Mouse (Mus musculus) urinary bladder, postnatal 4 days (tissue): ENCODE results near the gene Tmem217.
A peak's percentile ranks its signal among the peaks of the same experiment; 100 is the strongest.
"Not testable (repeated sequence)": the region's sequence is repeated elsewhere in the genome, so short reads cannot be mapped to it uniquely, and the experiment has no call there.

Experiments used
- DNase-seq, 2 experiments: peaks; one replicate each; pipeline ENCODE4 v3.0.0; 2021 to 2022; ENCODE audit warnings: low spot score in 2 of 2

The Tmem217 gene

GRCm38 (mm10) chr17:29502669-29503665, 49.2 kb downstream of the Tmem217 start:
- DNase-seq: no peak

- DNase-seq: no peak
Measured at GRCm38 (mm10) chr17:29502005-29502668, 50.0 kb downstream of the Tmem217 start.

GRCm38 (mm10) chr17:29500802-29501469, 51.2 kb downstream of the Tmem217 start:
- no peak for DNase-seq

GRCm38 (mm10) chr17:29500243-29500740, 51.9 kb downstream of the Tmem217 start:
- no peak for DNase-seq

GRCm38 (mm10) chr17:29499511-29499910, 52.7 kb downstream of the Tmem217 start:
- no peak for DNase-seq

GRCm38 (mm10) chr17:29498952-29499351, 53.2 kb downstream of the Tmem217 start:
- DNase-seq: not testable (repeated sequence)

- no peak for DNase-seq
Measured at GRCm38 (mm10) chr17:29498028-29498427, 54.2 kb downstream of the Tmem217 start.

GRCm38 (mm10) chr17:29497481-29497880, 54.7 kb downstream of the Tmem217 start:
- not testable (repeated sequence) for DNase-seq

GRCm38 (mm10) chr17:29497071-29497354, 55.2 kb downstream of the Tmem217 start:
- no peak for DNase-seq

- no peak for DNase-seq
Measured at GRCm38 (mm10) chr17:29496211-29497070, 55.7 kb downstream of the Tmem217 start.

- no peak for DNase-seq
Measured at GRCm38 (mm10) chr17:29494732-29495076, 57.5 kb downstream of the Tmem217 start.

GRCm38 (mm10) chr17:29494062-29494731, 58.0 kb downstream of the Tmem217 start:
- no peak for DNase-seq

GRCm38 (mm10) chr17:29493461-29493980, 58.7 kb downstream of the Tmem217 start:
- DNase-seq: no peak

GRCm38 (mm10) chr17:29492269-29493191, 59.7 kb downstream of the Tmem217 start:
- peak in 1 of 2 experiments; percentile 66 for DNase-seq

- peak in 1 of 2 experiments; percentile 49 for DNase-seq
Measured at GRCm38 (mm10) chr17:29491591-29492268, 60.5 kb downstream of the Tmem217 start.

- no peak for DNase-seq
Measured at GRCm38 (mm10) chr17:29490713-29491581, 61.2 kb downstream of the Tmem217 start, which contains the start of gene Pim1. Pim1 (plus strand) TSS chr17:29490753.

- DNase-seq: peak; percentile 99
Measured at GRCm38 (mm10) chr17:29489971-29490712, 62.0 kb downstream of the Tmem217 start.
